In genomic region chr13:60125020-60125419, GRCm38 (mm10) we compare ENCODE assay signal across 20 mouse cellular contexts. TPM values are rescaled to one million over a fixed set of nuclear protein-coding genes. Genes with fewer than 3 reads are reported as not detected.
DNase-seq lines count a peak whose midpoint lies in the region; ATAC-seq and TF ChIP-seq lines count a peak whose summit lies in the region.
"Had no signal": no experiment of that assay in that cellular context is flagged by ENCODE, and none has a peak within 500 bp of the region (broad histone marks: within the 10 kb centered on the region; RNA-seq: fewer than 3 reads in every experiment).

No protein-coding gene starts in this region.

- H3K9me3 ChIP-seq in forebrain, embryonic 11.5 days (ENCODE audit: control insufficient read depth, low read length), result no peaks in the 10 kb centered on the region
- H3K9me3 ChIP-seq in forebrain, postnatal 0 days (ENCODE audit: low read length), result no peaks in the 10 kb centered on the region
- no peaks in the 10 kb centered on the region for H3K9me3 ChIP-seq in liver, embryonic 12.5 days (replicated peaks)
- no peaks in the 10 kb centered on the region for H3K9me3 ChIP-seq in forebrain, embryonic 15.5 days
- H3K9me3 ChIP-seq: embryonic facial prominence, embryonic 12.5 days; limb, embryonic 15.5 days had no signal

- no peaks in the 10 kb centered on the region for H3K36me3 ChIP-seq in forebrain, embryonic 11.5 days (ENCODE audit: control insufficient read depth, insufficient read depth, low read length)
- no peaks in the 10 kb centered on the region for H3K36me3 ChIP-seq in forebrain, postnatal 0 days (ENCODE audit: insufficient read depth)
- no peaks in the 10 kb centered on the region for H3K36me3 ChIP-seq in liver, adult 2 months (ENCODE audit: control insufficient read depth, insufficient read depth, low read length)
- H3K36me3 ChIP-seq in liver, embryonic 12.5 days, result no peaks in the 10 kb centered on the region
- no peaks in the 10 kb centered on the region for H3K36me3 ChIP-seq in forebrain, embryonic 15.5 days
- H3K36me3 ChIP-seq: embryonic facial prominence, embryonic 12.5 days; limb, embryonic 15.5 days had no signal

- H3K79me2 ChIP-seq in liver, adult 2 months (ENCODE audit: control insufficient read depth, insufficient read depth, low read length), result no peaks in the 10 kb centered on the region

- H3K4me1 ChIP-seq in forebrain, embryonic 11.5 days (replicated peaks; ENCODE audit: control insufficient read depth, insufficient read depth, low read length), result peaks cover 31% of the 10 kb centered on the region
- H3K4me1 ChIP-seq in forebrain, postnatal 0 days (ENCODE audit: insufficient read depth), result peaks cover 9% of the 10 kb centered on the region
- peaks cover 9% of the 10 kb centered on the region for H3K4me1 ChIP-seq in liver, adult 2 months (ENCODE audit: control insufficient read depth, insufficient read depth, low read length)
- no peaks in the 10 kb centered on the region for H3K4me1 ChIP-seq in liver, embryonic 12.5 days
- H3K4me1 ChIP-seq in forebrain, embryonic 15.5 days, result peaks cover 53% of the 10 kb centered on the region

- H3K4me2 ChIP-seq in forebrain, embryonic 11.5 days (ENCODE audit: low read depth, low read length, severe bottlenecking), result no peak overlapping the region
- H3K4me2 ChIP-seq in forebrain, postnatal 0 days (ENCODE audit: low read depth), result no peak overlapping the region
- H3K4me2 ChIP-seq in liver, embryonic 12.5 days, result no peak overlapping the region
- H3K4me2 ChIP-seq in forebrain, embryonic 15.5 days (replicated peaks), result peak overlapping the region; percentile 33; the same call in 1 of the 2 replicates
- H3K4me2 ChIP-seq: limb, embryonic 15.5 days had no signal

- no peak overlapping the region for H3K4me3 ChIP-seq in forebrain, embryonic 11.5 days (ENCODE audit: low read depth, low read length)
- no peak overlapping the region for H3K4me3 ChIP-seq in forebrain, postnatal 0 days (ENCODE audit: low read depth, low read length)
- H3K4me3 ChIP-seq in liver, adult 2 months (ENCODE audit: insufficient read depth, low read depth, low read length), result no peak overlapping the region
- H3K4me3 ChIP-seq in liver, embryonic 12.5 days, result no peak overlapping the region
- no peak overlapping the region for H3K4me3 ChIP-seq in forebrain, embryonic 15.5 days
- H3K4me3 ChIP-seq: embryonic facial prominence, embryonic 12.5 days; limb, embryonic 15.5 days had no signal

- 0 out of 2 replicates have a peak, but pooled peaks have one; percentile 2 for ATAC-seq in forebrain, embryonic 11.5 days (replicated peaks; ENCODE audit: low FRiP score)
- no peak for ATAC-seq in forebrain, postnatal 0 days
- no peak for ATAC-seq in liver, embryonic 12.5 days
- no peak for ATAC-seq in forebrain, embryonic 15.5 days (replicated peaks)
- ATAC-seq: inflammation-experienced regulatory T-cells, adult 6 months had no signal

- no peak overlapping the region for H3K27ac ChIP-seq in forebrain, embryonic 11.5 days (ENCODE audit: low read depth, low read length)
- no peak overlapping the region for H3K27ac ChIP-seq in forebrain, postnatal 0 days (ENCODE audit: low read depth, low read length)
- peak overlapping the region; percentile 45 for H3K27ac ChIP-seq in liver, adult 2 months (replicated peaks; ENCODE audit: insufficient read depth, low read depth, low read length)
- no peak overlapping the region for H3K27ac ChIP-seq in liver, embryonic 12.5 days
- 0 out of 2 replicates have a peak overlapping the region, but pooled peaks have one; percentile 23 for H3K27ac ChIP-seq in forebrain, embryonic 15.5 days (replicated peaks)
- H3K27ac ChIP-seq: embryonic facial prominence, embryonic 12.5 days; limb, embryonic 15.5 days had no signal

- H3K9ac ChIP-seq in forebrain, embryonic 11.5 days (ENCODE audit: low read length), result no peak overlapping the region
- no peak overlapping the region for H3K9ac ChIP-seq in forebrain, postnatal 0 days
- no peak overlapping the region for H3K9ac ChIP-seq in liver, adult 2 months (ENCODE audit: low read depth, low read length)
- no peak overlapping the region for H3K9ac ChIP-seq in liver, embryonic 12.5 days
- no peak overlapping the region for H3K9ac ChIP-seq in forebrain, embryonic 15.5 days (replicated peaks)
- H3K9ac ChIP-seq: embryonic facial prominence, embryonic 12.5 days; limb, embryonic 15.5 days had no signal

- no peak for TF ChIP-seq CTCF in forebrain, postnatal 0 days (IDR thresholded peaks at IDR 0.05; ENCODE audit: low read depth)
- TF ChIP-seq CTCF in liver, adult 2 months (IDR thresholded peaks at IDR 0.05; ENCODE audit: low read depth, low read length), result no peak

- no peak for DNase-seq in forebrain, embryonic 11.5 days (ENCODE audit: low spot score)
- no peak for DNase-seq in forebrain, postnatal 0 days
- no peak for DNase-seq in liver, adult 2 months (ENCODE audit: extremely low read depth, low read depth, low spot score)
- DNase-seq in mesoderm, embryonic 11.5 days (ENCODE audit: low read depth, low spot score), result peak; percentile 84
- DNase-seq in heart, postnatal 25 days (ENCODE audit: low spot score), result no peak
- DNase-seq in frontal cortex, postnatal 25 days (ENCODE audit: low spot score in 2 of 2), result no peak
- DNase-seq: adrenal gland, postnatal 14 days; cerebellum, adult 9-10 months; gastrocnemius, postnatal 14 days; kidney, postnatal 14 days; lung, adult 2 months; spleen, adult 18-20 months; thymus, postnatal 14 days had no signal

- H3K27me3 ChIP-seq in forebrain, embryonic 11.5 days (ENCODE audit: control insufficient read depth, insufficient read depth, low read length), result no peaks in the 10 kb centered on the region; the same call in 1 of the 2 replicates
- no peaks in the 10 kb centered on the region; the same call in 1 of the 2 replicates for H3K27me3 ChIP-seq in forebrain, postnatal 0 days (ENCODE audit: insufficient read depth, low read length)
- no peaks in the 10 kb centered on the region for H3K27me3 ChIP-seq in liver, adult 2 months (ENCODE audit: control insufficient read depth, insufficient read depth, low read length)
- H3K27me3 ChIP-seq in liver, embryonic 12.5 days (replicated peaks), result peaks cover 8% of the 10 kb centered on the region; the same call in 1 of the 2 replicates
- no peaks in the 10 kb centered on the region for H3K27me3 ChIP-seq in forebrain, embryonic 15.5 days
- H3K27me3 ChIP-seq: CH12.LX; embryonic facial prominence, embryonic 12.5 days had no signal

- no peak for TF ChIP-seq POLR2A in liver, adult 2 months (IDR thresholded peaks at IDR 0.05; ENCODE audit: extremely low read depth, insufficient read depth, low read length)

- WGBS in forebrain, embryonic 11.5 days, result 38% methylated on average over 3 of the region's 3 CpGs
- 21% methylated on average over 3 of the region's 3 CpGs for WGBS in forebrain, postnatal 0 days
- 34% methylated on average over 3 of the region's 3 CpGs for WGBS in liver, adult 2 months
- 55% methylated on average over 3 of the region's 3 CpGs for WGBS in liver, embryonic 12.5 days (ENCODE audit: insufficient replicate concordance)
- 15% methylated on average over 3 of the region's 3 CpGs for WGBS in forebrain, embryonic 15.5 days

- intact Hi-C loops in heart, postnatal 25 days (cut with DNase I), result no loop called here

RNA-seq across cellular contexts. Expression of gene Gas1, which starts 52.1 kb away (rescaled TPM):
- 185 and 192 TPM in 2 replicates for polyA plus RNA-seq in forebrain, embryonic 11.5 days (2014; fragmentation: Nextera tagmentation; extraction: Ambion mirVana)
- 23.5 and 40.9 TPM in 2 replicates for total RNA-seq in forebrain, postnatal 0 days (2014; rRNA removed)
- polyA plus RNA-seq in forebrain, postnatal 0 days (2015; fragmentation: Nextera tagmentation; extraction: Ambion mirVana), result 22.4 and 23.1 TPM in 2 replicates
- total RNA-seq in liver, adult 2 months (2014; rRNA removed), result 13.9 and 23.2 TPM in 2 replicates
- polyA plus RNA-seq in liver, adult 2 months (2012; rRNA removed), result 28.2 and 44.3 TPM in 2 replicates
- polyA plus RNA-seq in liver, embryonic 12.5 days (2016; fragmentation: Nextera tagmentation; extraction: Ambion mirVana), result 11.9 and 16.3 TPM in 2 replicates
- polyA plus RNA-seq in forebrain, embryonic 15.5 days (2015; fragmentation: Nextera tagmentation; extraction: Ambion mirVana), result 37.8 and 44.9 TPM in 2 replicates
- 10 to 100 TPM; 31.5 to 32.9 TPM for total RNA-seq in heart, postnatal 25 days (2021)
- total RNA-seq: CH12.LX; megakaryocyte progenitor cell, adult 5-6 weeks had no signal
- polyA plus RNA-seq: inflammation-experienced regulatory T-cells, adult 6 months had no signal

Comparison
In these comparisons a context has a peak if more than half of its experiments do, and no peak if none do; other contexts are left out.
1. H3K27ac ChIP-seq: peak in liver, adult 2 months (single experiment) and forebrain, embryonic 15.5 days (single experiment); none in forebrain, embryonic 11.5 days (single experiment), forebrain, postnatal 0 days (single experiment) and liver, embryonic 12.5 days (single experiment).